Mouse (Mus musculus) CH12.LX (cell line): Measurements from ENCODE around the gene Klf5.

ENCODE experiments used
- CHD2 ChIP-seq: IDR thresholded peaks from 2 replicates; pipeline ENCODE4 v1.6.1; 2011; ENCODE audit warnings: low read length, improper control_type of control experiment
- CTCF ChIP-seq, 2 experiments: IDR thresholded peaks in 1 of 2; conservative IDR thresholded peaks in 1 of 2; 2 replicates each; pipeline ENCODE4 v1.5.1; 2011 to 2012; ENCODE audit warnings: low read depth in 2 of 2, low read length in 2 of 2, improper control_type of control experiment in 1 of 2, inconsistent platforms in 1 of 2, mild to moderate bottlenecking in 1 of 2, moderate library complexity in 1 of 2
- MAFK ChIP-seq: IDR thresholded peaks from 2 replicates; pipeline ENCODE4 v1.6.1; 2011; ENCODE audit warnings: low read length, improper control_type of control experiment; ENCODE audit not compliant: insufficient replicate concordance
- POLR2A ChIP-seq: IDR thresholded peaks from 2 replicates; pipeline ENCODE4 v1.6.1; 2011; ENCODE audit warnings: low read depth, mild to moderate bottlenecking, improper control_type of control experiment, low read length
- ZC3H11A ChIP-seq: IDR thresholded peaks from 2 replicates; pipeline ENCODE4 v1.6.1; 2012; ENCODE audit warnings: low read depth, mild to moderate bottlenecking, inconsistent platforms, low read length, improper control_type of control experiment
- ZKSCAN1 ChIP-seq: IDR thresholded peaks from 2 replicates; pipeline ENCODE4 v1.6.1; 2012; ENCODE audit warnings: low read depth, inconsistent platforms, low read length, improper control_type of control experiment, borderline replicate concordance

GRCm38 (mm10) chr14:99310358-99310757 lies 11.9 kb downstream of the Klf5 start:
- TF ChIP-seq CTCF (conservative IDR thresholded peaks at IDR 0.05 in 1 of 2, IDR thresholded peaks at IDR 0.05 in 1 of 2; ENCODE audit: low read depth in 2 of 2, low read length in 2 of 2) (no peak), MAFK (no peak), POLR2A (no peak), CHD2 (no peak), ZC3H11A (no peak), ZKSCAN1 (no peak)
